Mouse (Mus musculus): ENCODE results near the gene Ascc1. TPM values are rescaled to one million over a fixed set of nuclear protein-coding genes. Genes with fewer than 3 reads are reported as not detected.

The Ascc1 gene
- total and polyA plus RNA-seq, 2 experiments from 2014 or later, result 20.0 to 50.5 TPM

GRCm38 (mm10) chr10:60005264-60005663 is 2.7 kb downstream of the Ascc1 start:
- WGBS, result 64% methylated on average over 2 of the region's 2 CpGs
- Histone ChIP-seq H3K4me1 (ENCODE audit: insufficient read depth) (peaks cover 10% of the 10 kb centered on the region; the same call in 1 of the 2 replicates), H3K4me3 (ENCODE audit: low read depth, low read length) (no peak overlapping the region), H3K4me2 (ENCODE audit: low read depth) (no peak overlapping the region), H3K36me3 (ENCODE audit: insufficient read depth) (0 out of 2 replicates have a peak, but pooled peaks cover 2% of the 10 kb centered on the region), H3K9ac (no peak overlapping the region), H3K27ac (ENCODE audit: low read depth, low read length) (no peak overlapping the region), H3K27me3 (ENCODE audit: insufficient read depth, low read length) (no peaks in the 10 kb centered on the region), H3K9me3 (ENCODE audit: low read length) (no peaks in the 10 kb centered on the region)
- TF ChIP-seq CTCF (IDR thresholded peaks at IDR 0.05; ENCODE audit: low read depth), result peak; percentile 30
- DNase-seq (no peak), ATAC-seq (no peak)

- Histone ChIP-seq H3K9ac (no peak overlapping the region), H3K4me2 (ENCODE audit: low read depth) (no peak overlapping the region), H3K27ac (ENCODE audit: low read depth, low read length) (no peak overlapping the region), H3K36me3 (ENCODE audit: insufficient read depth) (peaks cover 14% of the 10 kb centered on the region; the same call in 1 of the 2 replicates), H3K4me3 (ENCODE audit: low read depth, low read length) (no peak overlapping the region), H3K27me3 (ENCODE audit: insufficient read depth, low read length) (no peaks in the 10 kb centered on the region), H3K9me3 (ENCODE audit: low read length) (no peaks in the 10 kb centered on the region), H3K4me1 (ENCODE audit: insufficient read depth) (no peaks in the 10 kb centered on the region)
- DNase-seq (no peak), ATAC-seq (no peak)
- TF ChIP-seq CTCF (IDR thresholded peaks at IDR 0.05; ENCODE audit: low read depth), result no peak
- 89% methylated on average over 3 of the region's 3 CpGs for WGBS
Measured at GRCm38 (mm10) chr10:60009115-60009514, 6.5 kb downstream of the Ascc1 start.

- 91% methylated on average over 6 of the region's 6 CpGs for WGBS
- Histone ChIP-seq H3K4me1 (ENCODE audit: insufficient read depth) (no peaks in the 10 kb centered on the region), H3K36me3 (ENCODE audit: insufficient read depth) (peaks cover 19% of the 10 kb centered on the region), H3K9me3 (ENCODE audit: low read length) (no peaks in the 10 kb centered on the region), H3K27me3 (ENCODE audit: insufficient read depth, low read length) (no peaks in the 10 kb centered on the region), H3K9ac (no peak overlapping the region), H3K27ac (ENCODE audit: low read depth, low read length) (no peak overlapping the region), H3K4me3 (ENCODE audit: low read depth, low read length) (no peak overlapping the region), H3K4me2 (ENCODE audit: low read depth) (no peak overlapping the region)
- no peak for TF ChIP-seq CTCF (IDR thresholded peaks at IDR 0.05; ENCODE audit: low read depth)
- DNase-seq (no peak), ATAC-seq (no peak)
Measured at GRCm38 (mm10) chr10:60016223-60016622, 13.6 kb downstream of the Ascc1 start.

GRCm38 (mm10) chr10:60019299-60019698 is 16.7 kb downstream of the Ascc1 start:
- peaks cover 9% of the 10 kb centered on the region for H3K36me3 ChIP-seq (ENCODE audit: insufficient read depth)
- no peaks in the 10 kb centered on the region for H3K9me3 ChIP-seq (ENCODE audit: low read length)
- no peaks in the 10 kb centered on the region for H3K27me3 ChIP-seq (ENCODE audit: insufficient read depth, low read length)
- DNase-seq (no peak), ATAC-seq (no peak)
- H3K4me3 ChIP-seq (ENCODE audit: low read depth, low read length), result no peak overlapping the region
- H3K4me2 ChIP-seq (ENCODE audit: low read depth), result no peak overlapping the region
- no peaks in the 10 kb centered on the region for H3K4me1 ChIP-seq (ENCODE audit: insufficient read depth)
- H3K27ac ChIP-seq (ENCODE audit: low read depth, low read length), result no peak overlapping the region
- WGBS, result 70% methylated on average over 2 of the region's 2 CpGs
- no peak overlapping the region for H3K9ac ChIP-seq
- TF ChIP-seq CTCF (IDR thresholded peaks at IDR 0.05; ENCODE audit: low read depth), result no peak

GRCm38 (mm10) chr10:60023751-60024150 is 21.1 kb downstream of the Ascc1 start:
- H3K9me3 ChIP-seq (ENCODE audit: low read length), result no peaks in the 10 kb centered on the region
- peaks cover 18% of the 10 kb centered on the region; the same call in 1 of the 2 replicates for H3K4me1 ChIP-seq (ENCODE audit: insufficient read depth)
- H3K4me2 ChIP-seq (ENCODE audit: low read depth), result no peak overlapping the region
- DNase-seq (no peak), ATAC-seq (no peak)
- no peak overlapping the region for H3K4me3 ChIP-seq (ENCODE audit: low read depth, low read length)
- TF ChIP-seq CTCF (IDR thresholded peaks at IDR 0.05; ENCODE audit: low read depth), result no peak
- no peaks in the 10 kb centered on the region; the same call in none of the 2 replicates for H3K36me3 ChIP-seq (ENCODE audit: insufficient read depth)
- H3K27me3 ChIP-seq (ENCODE audit: insufficient read depth, low read length), result no peaks in the 10 kb centered on the region
- H3K27ac ChIP-seq (ENCODE audit: low read depth, low read length), result no peak overlapping the region
- 92% methylated on average over 1 of the region's 1 CpGs for WGBS
- no peak overlapping the region for H3K9ac ChIP-seq

- no peak overlapping the region for H3K9ac ChIP-seq
- H3K4me3 ChIP-seq (ENCODE audit: low read depth, low read length), result no peak overlapping the region
- H3K27me3 ChIP-seq (ENCODE audit: insufficient read depth, low read length), result no peaks in the 10 kb centered on the region
- TF ChIP-seq CTCF (IDR thresholded peaks at IDR 0.05; ENCODE audit: low read depth), result no peak
- DNase-seq (no peak), ATAC-seq (0 out of 2 replicates have a peak, but pooled peaks have one; percentile 7)
- H3K36me3 ChIP-seq (ENCODE audit: insufficient read depth), result no peaks in the 10 kb centered on the region; the same call in 1 of the 2 replicates
- H3K27ac ChIP-seq (ENCODE audit: low read depth, low read length), result no peak overlapping the region
- peaks cover 18% of the 10 kb centered on the region; the same call in 1 of the 2 replicates for H3K4me1 ChIP-seq (ENCODE audit: insufficient read depth)
- WGBS, result 38% methylated on average over 13 of the region's 13 CpGs
- no peaks in the 10 kb centered on the region for H3K9me3 ChIP-seq (ENCODE audit: low read length)
- no peak overlapping the region for H3K4me2 ChIP-seq (ENCODE audit: low read depth)
Measured at GRCm38 (mm10) chr10:60026759-60027395, 24.3 kb downstream of the Ascc1 start.

GRCm38 (mm10) chr10:60027619-60028084 is 25.0 kb downstream of the Ascc1 start:
- DNase-seq, result no peak
- no peak overlapping the region for H3K4me3 ChIP-seq (ENCODE audit: low read depth, low read length)
- H3K9me3 ChIP-seq (ENCODE audit: low read length), result no peaks in the 10 kb centered on the region
- peaks cover 18% of the 10 kb centered on the region; the same call in 1 of the 2 replicates for H3K4me1 ChIP-seq (ENCODE audit: insufficient read depth)
- no peaks in the 10 kb centered on the region for H3K27me3 ChIP-seq (ENCODE audit: insufficient read depth, low read length)
- H3K36me3 ChIP-seq (ENCODE audit: insufficient read depth), result no peaks in the 10 kb centered on the region
- WGBS, result 22% methylated on average over 2 of the region's 2 CpGs
- no peak overlapping the region for H3K9ac ChIP-seq
- peak; percentile 33; the same call in 1 of the 2 replicates for ATAC-seq
- H3K4me2 ChIP-seq (ENCODE audit: low read depth), result no peak overlapping the region
- H3K27ac ChIP-seq (ENCODE audit: low read depth, low read length), result 0 out of 2 replicates have a peak overlapping the region, but pooled peaks have one; percentile 9
- TF ChIP-seq CTCF (IDR thresholded peaks at IDR 0.05; ENCODE audit: low read depth), result no peak
